Mouse (Mus musculus) cortical plate, adult 2 months (tissue): ENCODE measurements around the gene Cttnbp2.

ENCODE experiments used
- CTCF ChIP-seq: fragments of 200-500 bp; IDR thresholded peaks from 2 replicates; pipeline ENCODE4 v1.5.1; 2011; ENCODE audit warnings: mild to moderate bottlenecking, control low read depth, low read length; ENCODE audit not compliant: insufficient read depth; ENCODE audit errors: extremely low read depth
- POLR2A ChIP-seq: fragments of 200-500 bp; IDR thresholded peaks from 2 replicates; pipeline ENCODE4 v1.6.1; 2011; ENCODE audit warnings: mild to moderate bottlenecking, low read length, control low read depth; ENCODE audit not compliant: insufficient read depth; ENCODE audit errors: extremely low read depth

- no peak for TF ChIP-seq POLR2A
- no peak for TF ChIP-seq CTCF
Observed at GRCm38 (mm10) chr6:18373652-18374051, 141.0 kb downstream of the Cttnbp2 start.
